Mouse (Mus musculus) CH12.LX (cell line): ENCODE results near the gene Zbtb44. TPM values are rescaled to one million over a fixed set of nuclear protein-coding genes. Genes with fewer than 3 reads are reported as not detected.
A peak's percentile ranks its signal among the peaks of the same experiment; 100 is the strongest.

ENCODE experiments used
- DNase-seq: peaks from one replicate; pipeline ENCODE4 v3.0.0-alpha.2; 2013; ENCODE audit errors: extremely low read depth
- H3K27ac ChIP-seq: 2 replicates; pipeline ENCODE4 v1.5.1; 2012; ENCODE audit warnings: low read depth, mild to moderate bottlenecking, control low read depth, moderate library complexity; ENCODE audit not compliant: insufficient read depth
- H3K27me3 ChIP-seq: replicated peaks from 2 replicates; pipeline ENCODE3; 2012; ENCODE audit warnings: inconsistent platforms
- H3K36me3 ChIP-seq, 2 experiments: replicated peaks in 1 of 2; 2 replicates each; pipeline versions ENCODE3 to v1.6.1; 2012; ENCODE audit warnings: inconsistent platforms in 1 of 2, low read length in 1 of 2, mild to moderate bottlenecking in 1 of 2, mixed read lengths in 1 of 2, moderate library complexity in 1 of 2; ENCODE audit not compliant: control insufficient read depth in 1 of 2, insufficient read depth in 1 of 2
- H3K4me1 ChIP-seq, 2 experiments: 2 replicates each; pipeline ENCODE4 v1.6.1; 2012; ENCODE audit warnings: inconsistent platforms in 1 of 2, moderate library complexity in 1 of 2; ENCODE audit not compliant: insufficient read depth in 2 of 2, control insufficient read depth in 1 of 2
- H3K4me2 ChIP-seq: 2 replicates; pipeline ENCODE4 v1.6.1; 2012; ENCODE audit warnings: low read depth, mild to moderate bottlenecking, control low read depth; ENCODE audit not compliant: poor library complexity, insufficient read depth, severe bottlenecking
- H3K4me3 ChIP-seq, 3 experiments: fragments of 150-350 bp in 1 of 3; sonication (generic) in 1 of 3; replicated peaks in 1 of 3; 2 replicates each; pipeline versions ENCODE3 to v1.5.1; 2011 to 2012; ENCODE audit warnings: low read depth in 2 of 3, low read length in 2 of 3, mild to moderate bottlenecking in 2 of 3, moderate library complexity in 2 of 3, control low read depth in 1 of 3, improper control_type of control experiment in 1 of 3, inconsistent platforms in 1 of 3, mixed read lengths in 1 of 3; ENCODE audit not compliant: poor library complexity in 1 of 3
- H3K79me2 ChIP-seq: replicated peaks from 2 replicates; pipeline ENCODE4 v1.6.1; 2012; ENCODE audit warnings: mild to moderate bottlenecking, moderate library complexity; ENCODE audit not compliant: control insufficient read depth, poor library complexity, insufficient read depth, severe bottlenecking; ENCODE audit errors: extremely low read depth
- H3K9ac ChIP-seq: 2 replicates; pipeline ENCODE4 v1.6.1; 2012; ENCODE audit warnings: low read depth, mild to moderate bottlenecking, control low read depth, moderate library complexity; ENCODE audit not compliant: insufficient read depth
- H3K9me3 ChIP-seq: replicated peaks from 2 replicates; pipeline ENCODE3; 2012; ENCODE audit warnings: low read length, inconsistent platforms, mixed read lengths
- BHLHE40 ChIP-seq: IDR thresholded peaks from 2 replicates; pipeline ENCODE4 v1.6.1; 2011; ENCODE audit warnings: mild to moderate bottlenecking, low read depth, low read length, improper control_type of control experiment
- CHD2 ChIP-seq: IDR thresholded peaks from 2 replicates; pipeline ENCODE4 v1.6.1; 2011; ENCODE audit warnings: low read length, improper control_type of control experiment
- EP300 ChIP-seq: IDR thresholded peaks from 2 replicates; pipeline ENCODE4 v1.6.1; 2011; ENCODE audit warnings: low read length, improper control_type of control experiment
- ETS1 ChIP-seq: conservative IDR thresholded peaks from 2 replicates; pipeline ENCODE4 v1.6.1; 2012; ENCODE audit warnings: low read depth, mild to moderate bottlenecking, inconsistent platforms, low read length, improper control_type of control experiment, moderate library complexity
- GABPA ChIP-seq: IDR thresholded peaks from 2 replicates; pipeline ENCODE4 v1.6.1; 2012; ENCODE audit warnings: low read depth, low read length, improper control_type of control experiment, inconsistent platforms; ENCODE audit not compliant: insufficient replicate concordance
- IRF4 ChIP-seq: IDR thresholded peaks from 2 replicates; pipeline ENCODE4 v1.6.1; 2014; ENCODE audit warnings: low read depth, mild to moderate bottlenecking, inconsistent platforms, low read length, improper control_type of control experiment
- JUN ChIP-seq: IDR thresholded peaks from 2 replicates; pipeline ENCODE4 v1.6.1; 2011; ENCODE audit warnings: low read depth, mild to moderate bottlenecking, low read length, improper control_type of control experiment, moderate library complexity; ENCODE audit not compliant: insufficient read depth
- JUND ChIP-seq: conservative IDR thresholded peaks from 2 replicates; pipeline ENCODE4 v1.6.1; 2011; ENCODE audit warnings: low read depth, low read length, improper control_type of control experiment
- KAT2A ChIP-seq: IDR thresholded peaks from 2 replicates; pipeline ENCODE4 v1.6.1; 2012; ENCODE audit warnings: low read length, improper control_type of control experiment, inconsistent platforms; ENCODE audit not compliant: insufficient replicate concordance
- MAFK ChIP-seq: IDR thresholded peaks from 2 replicates; pipeline ENCODE4 v1.6.1; 2011; ENCODE audit warnings: low read length, improper control_type of control experiment; ENCODE audit not compliant: insufficient replicate concordance
- MAX ChIP-seq: IDR thresholded peaks from 2 replicates; pipeline ENCODE4 v1.6.1; 2011; ENCODE audit warnings: low read length, improper control_type of control experiment
- MYC ChIP-seq: IDR thresholded peaks from 2 replicates; pipeline ENCODE4 v1.6.1; 2011; ENCODE audit warnings: low read depth, mild to moderate bottlenecking, improper control_type of control experiment, low read length
- NELFE ChIP-seq: IDR thresholded peaks from 2 replicates; pipeline ENCODE4 v1.6.1; 2011; ENCODE audit warnings: low read depth, low read length, improper control_type of control experiment
- POLR2A ChIP-seq: IDR thresholded peaks from 2 replicates; pipeline ENCODE4 v1.6.1; 2011; ENCODE audit warnings: low read depth, mild to moderate bottlenecking, improper control_type of control experiment, low read length
- POLR2AphosphoS2 ChIP-seq: IDR thresholded peaks from 2 replicates; pipeline ENCODE4 v1.6.1; 2011; ENCODE audit warnings: low read depth, low read length, improper control_type of control experiment
- RAD21 ChIP-seq: IDR thresholded peaks from 2 replicates; pipeline ENCODE4 v1.6.1; 2011; ENCODE audit warnings: low read depth, mild to moderate bottlenecking, low read length, improper control_type of control experiment, moderate library complexity
- SMC3 ChIP-seq: IDR thresholded peaks from 2 replicates; pipeline ENCODE4 v1.6.1; 2011; ENCODE audit warnings: low read depth, low read length, improper control_type of control experiment
- TBP ChIP-seq: conservative IDR thresholded peaks from 2 replicates; pipeline ENCODE4 v1.6.1; 2011; ENCODE audit warnings: low read depth, low read length, improper control_type of control experiment
- TCF12 ChIP-seq: IDR thresholded peaks from 2 replicates; pipeline ENCODE4 v1.6.1; 2014; ENCODE audit warnings: low read depth, mild to moderate bottlenecking, inconsistent platforms, low read length, improper control_type of control experiment
- dilution Hi-C: fragments of 300-500 bp; cut with MboI; formaldehyde crosslinking; loops from 2 replicates; pipeline ENCODE4 v1.14.3; 2020; ENCODE audit warnings: low sequenced_read_pairs; ENCODE audit not compliant: extremely low pct_unique_long_range_greater_than_20kb, extremely low pct_ligation_motif_present
- in situ Hi-C: fragments of 300-500 bp; cut with MboI; formaldehyde crosslinking; loops from 3 replicates; pipeline ENCODE4 v1.14.3; 2019; ENCODE audit warnings: low sequenced_read_pairs, low pct_ligation_motif_present, low pct_unique_long_range_greater_than_20kb, mixed read lengths
- polyA plus RNA-seq: library from polyadenylated mRNA; unstranded; fragments of >175 nt; gene quantifications from 2 replicates; pipeline ENCODE4 v1.2.1, GENCODE M21; 2012; ENCODE audit warnings: low read depth; ENCODE audit not compliant: insufficient read length
- total RNA-seq, 2 experiments: library from RNA; depleted of rRNA; stranded (reverse); fragments of 300-350 nt in 1 of 2; fragments of >200 nt in 1 of 2; gene quantifications; 2 replicates each; pipeline ENCODE4 v1.2.3; 2012 to 2014

Gene Zbtb44
- total and polyA plus RNA-seq, 3 experiments: 9.1 to 14.3 (median 14.0) TPM

- TF ChIP-seq IRF4 (peak; percentile 54; the same call in 1 of the 2 replicates), ETS1 (0 out of 2 replicates have a peak, but pooled peaks have one; percentile 21), BHLHE40 (peak; percentile 38; the same call in 1 of the 2 replicates), MAX (no peak)
- TF ChIP-seq, all 38 proteins: peak for 3
- no peaks in the 10 kb centered on the region for H3K27me3 ChIP-seq
- no peaks in the 10 kb centered on the region for H3K79me2 ChIP-seq
- in situ Hi-C loops (no loop called here), dilution Hi-C loops (no loop called here)
- H3K4me2 ChIP-seq: peak overlapping the region; percentile 9
- no peak overlapping the region for H3K9ac ChIP-seq
- H3K4me3 ChIP-seq: no peak overlapping the region
- DNase-seq: no peak
- no peaks in the 10 kb centered on the region for H3K9me3 ChIP-seq
- H3K36me3 ChIP-seq: peaks cover 0 to 26% of the 10 kb centered on the region in 2 experiments
- peaks cover 5 to 6% of the 10 kb centered on the region in 2 experiments; a peak in 2 of 4 replicates for H3K4me1 ChIP-seq
- H3K27ac ChIP-seq: no peak overlapping the region
Observed at GRCm38 (mm10) chr9:31090081-31091023, 59.9 kb downstream of the Zbtb44 start.

DNA sequence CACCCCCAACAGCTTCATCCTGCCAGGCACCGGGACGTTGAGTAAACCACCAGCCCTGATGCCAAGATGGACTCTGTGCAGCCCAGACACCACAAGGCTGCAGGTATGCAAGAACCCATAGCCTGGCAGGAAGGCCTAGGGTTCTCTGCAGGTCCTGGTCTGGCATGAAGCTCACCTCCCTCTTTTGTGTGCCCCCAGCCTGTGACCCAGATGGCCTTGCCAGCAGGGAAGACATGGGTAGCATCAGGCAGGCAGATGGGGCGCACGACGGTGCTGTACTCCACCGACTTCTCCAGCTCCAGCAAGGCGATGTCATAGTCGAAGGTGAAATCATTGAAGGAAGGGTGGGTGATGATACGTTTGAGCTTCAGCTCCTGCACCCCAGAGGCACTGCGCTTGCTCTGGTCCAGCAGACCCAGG is 60.7 kb downstream of the Zbtb44 start:
- H3K9ac ChIP-seq: no peak overlapping the region
- H3K4me1 ChIP-seq: peaks cover 5% of the 10 kb centered on the region in 2 experiments; a peak in 2 of 4 replicates
- dilution Hi-C loops: no loop called here
- in situ Hi-C loops: no loop called here
- no peak for TF ChIP-seq SMC3
- no peak for TF ChIP-seq EP300
- TF ChIP-seq POLR2AphosphoS2: no peak
- no peak for TF ChIP-seq KAT2A
- no peak for TF ChIP-seq TBP
- no peak for TF ChIP-seq CHD2
- TF ChIP-seq TCF12: no peak
- TF ChIP-seq MAFK: no peak
- no peak for TF ChIP-seq RAD21
- no peak for TF ChIP-seq JUN
- no peak for TF ChIP-seq IRF4
- no peak for TF ChIP-seq MYC
- TF ChIP-seq JUND: no peak
- TF ChIP-seq MAX: no peak
- no peak for TF ChIP-seq POLR2A
- no peak for TF ChIP-seq NELFE
- TF ChIP-seq GABPA: no peak
- H3K4me2 ChIP-seq: no peak overlapping the region
- peaks cover 0 to 32% of the 10 kb centered on the region in 2 experiments for H3K36me3 ChIP-seq
- H3K27ac ChIP-seq: no peak overlapping the region
- H3K79me2 ChIP-seq: no peaks in the 10 kb centered on the region
- H3K9me3 ChIP-seq: no peaks in the 10 kb centered on the region
- no peak for DNase-seq
- no peak overlapping the region for H3K4me3 ChIP-seq
- H3K27me3 ChIP-seq: no peaks in the 10 kb centered on the region
